Mouse (Mus musculus): ENCODE measurements at regions not wholly inside any gene's neighbourhood (a gene's known extent, or its start where the extent isn't known, plus 50 kb on each side); places are given as distances from the start of the nearest gene placed in this dataset.

DNA sequence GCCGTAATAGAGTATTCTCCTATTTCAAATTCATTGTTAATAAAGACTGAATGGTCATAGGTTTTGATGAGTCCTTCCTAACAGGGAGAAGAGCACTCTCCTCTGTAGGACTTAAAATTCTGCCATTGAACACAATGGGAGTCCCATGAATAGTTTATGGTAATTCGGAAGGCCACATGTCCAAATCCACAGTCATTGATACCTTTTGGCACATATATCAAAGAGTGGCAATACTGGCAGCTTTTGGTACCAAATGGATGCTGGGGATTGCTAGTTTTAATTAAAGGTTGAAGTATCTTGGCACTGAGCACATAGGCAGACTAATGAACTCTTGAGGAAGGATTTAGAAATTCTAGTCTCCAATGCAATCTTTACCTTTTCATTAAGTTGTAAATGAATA is 298.5 kb upstream of the Cadm2 start:
- TF ChIP-seq POLR2A (IDR thresholded peaks at IDR 0.05; ENCODE audit: extremely low read depth, insufficient read depth, low read length) (no peak), CTCF (IDR thresholded peaks at IDR 0.05; ENCODE audit: extremely low read depth, insufficient read depth, low read length) (no peak)

All from cortical plate, adult 2 months (tissue).